Mouse (Mus musculus) heart, adult 8-10 months (tissue): Measurements from ENCODE around the gene 4930432K21Rik. TPM values are rescaled to one million over a fixed set of nuclear protein-coding genes. Genes with fewer than 3 reads are reported as not detected.
A peak's percentile ranks its signal among the peaks of the same experiment; 100 is the strongest.

Source experiments
- DNase-seq: peaks from one replicate; pipeline ENCODE4 v3.0.0; 2022; ENCODE audit warnings: low spot score
- total RNA-seq, 4 experiments: library from RNA; stranded (reverse); gene quantifications; 2 replicates each; pipeline ENCODE4 v1.2.4; 2022

4930432K21Rik gene
- total RNA-seq, 4 experiments from 2014 or later = 0.17 to 1.2 (median 0.31) TPM

DNA sequence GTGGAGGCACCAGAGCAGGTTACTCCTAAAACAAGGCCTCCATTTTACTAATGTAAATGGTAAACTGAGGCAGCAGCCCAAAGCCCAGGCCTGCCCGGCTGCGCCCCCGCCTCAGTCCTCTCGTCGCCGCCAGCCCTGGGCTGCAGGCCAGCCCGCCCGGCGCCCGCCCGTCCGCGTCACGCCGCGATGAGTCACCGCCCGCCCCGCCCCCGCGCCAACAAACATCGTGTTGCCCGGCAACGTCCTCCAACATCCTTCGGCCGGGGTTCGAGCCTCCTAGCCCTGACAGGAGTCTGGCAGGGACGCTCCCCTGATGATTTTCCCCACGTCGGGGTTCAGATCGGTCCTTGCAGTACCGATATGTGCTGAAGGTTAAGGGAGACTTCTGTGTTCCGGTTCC is 44.7 kb downstream of the 4930432K21Rik start:
- peak; percentile 87 for DNase-seq

GRCm38 (mm10) chr8:84193161-84193560 is 45.3 kb downstream of the 4930432K21Rik start:
- no peak for DNase-seq

DNA sequence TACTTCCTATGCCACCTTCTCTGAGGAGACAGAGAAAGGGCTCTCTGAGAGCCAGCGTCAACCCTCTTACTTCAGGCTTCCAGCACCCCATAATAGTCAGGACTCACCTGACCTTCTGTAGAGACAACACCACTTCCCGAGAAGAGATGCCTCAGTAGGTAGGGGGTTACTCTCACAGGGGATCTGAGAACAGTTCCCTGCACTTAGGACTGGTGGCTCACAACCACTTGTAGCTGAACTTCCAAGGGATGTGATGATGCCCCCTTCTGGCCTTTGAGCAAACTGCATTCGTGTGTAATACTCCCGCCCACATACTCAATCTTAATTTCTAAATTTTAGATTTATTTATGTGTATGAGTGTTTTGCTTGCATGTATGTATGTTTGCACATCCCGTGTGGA is 45.7 kb downstream of the 4930432K21Rik start:
- DNase-seq = no peak

- DNase-seq = no peak
Measured at GRCm38 (mm10) chr8:84194224-84194743, 46.5 kb downstream of the 4930432K21Rik start.

DNA sequence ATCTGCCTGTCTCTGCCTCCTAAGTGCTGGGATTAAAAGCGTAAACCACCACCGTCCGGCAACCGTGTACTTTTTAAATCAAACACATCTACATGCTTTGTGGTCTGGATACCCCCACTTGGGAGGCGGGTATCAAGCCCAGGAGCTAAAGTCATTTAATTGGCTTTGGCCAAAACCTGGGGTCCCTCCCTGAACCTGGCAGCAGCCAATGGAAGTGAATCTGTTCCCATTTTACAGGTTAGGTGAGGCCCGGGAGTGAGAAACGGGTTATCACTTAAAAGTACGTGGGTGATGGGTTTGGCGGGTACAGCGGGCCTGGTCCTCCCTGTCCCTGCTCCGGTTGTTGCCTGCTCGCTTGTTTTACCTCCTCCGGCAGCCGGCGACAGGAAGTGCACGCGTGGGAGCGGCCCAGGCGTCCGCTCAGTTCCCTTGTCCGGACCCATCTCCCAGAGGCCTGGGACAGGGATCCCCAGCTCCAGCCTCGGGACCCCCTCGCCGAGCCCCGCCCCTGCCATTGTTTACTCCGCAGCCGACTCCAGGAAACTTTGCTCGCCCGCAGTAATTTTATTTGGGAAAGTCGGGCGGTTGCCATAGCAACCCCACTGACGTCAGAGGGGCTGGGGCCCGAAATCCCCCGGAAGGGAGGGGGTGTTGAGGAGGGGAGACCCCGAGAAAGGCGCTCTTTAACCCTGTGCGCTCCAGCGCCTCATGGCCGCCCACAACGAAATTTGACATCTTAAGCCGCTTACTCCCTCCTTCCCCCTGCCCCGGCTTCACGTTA is 49.5 kb downstream of the 4930432K21Rik start:
- peak; percentile 96 for DNase-seq

DNA sequence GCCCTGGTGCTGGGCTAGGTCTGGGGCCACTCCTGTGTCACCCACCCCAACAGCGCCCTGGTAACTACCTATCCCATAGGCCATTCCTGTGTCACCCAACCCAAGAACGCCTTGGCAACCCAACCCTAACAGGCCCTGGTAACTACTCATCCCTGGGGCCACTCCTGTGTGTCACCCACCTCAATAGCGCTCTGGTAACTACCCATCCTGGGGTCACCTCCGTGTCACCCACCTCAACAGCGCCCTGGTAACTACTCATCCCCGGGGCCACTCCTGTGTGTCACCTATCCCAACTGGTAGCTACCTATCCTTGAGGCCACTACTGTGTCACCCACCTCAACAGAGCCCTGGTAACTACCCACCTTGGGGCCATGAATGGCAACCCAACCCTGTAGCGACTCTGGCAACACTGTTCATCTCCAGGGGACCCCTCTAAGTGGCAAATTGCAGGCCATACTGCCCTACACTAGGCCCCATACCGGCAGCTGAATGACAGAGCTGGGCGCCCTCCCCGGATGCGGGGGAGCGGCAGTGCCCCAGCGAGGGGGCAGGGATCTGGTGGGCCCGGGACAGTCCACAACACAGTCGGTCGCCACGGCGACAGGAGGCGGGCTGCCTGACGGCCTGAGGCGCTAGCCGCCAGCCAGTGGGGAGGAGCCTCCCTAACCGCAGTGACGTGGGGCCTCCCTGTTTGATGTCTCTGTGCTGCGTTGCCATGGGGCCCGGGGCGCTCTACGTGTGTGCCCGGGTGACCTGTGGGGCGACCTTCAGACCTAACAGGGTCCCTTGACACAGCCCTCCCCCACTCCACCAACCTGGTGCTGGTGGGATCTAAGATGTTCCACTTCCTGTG is 50.3 kb downstream of the 4930432K21Rik start:
- DNase-seq = peak; percentile 93

- no peak for DNase-seq
Measured at GRCm38 (mm10) chr8:84198871-84199270, 51.0 kb downstream of the 4930432K21Rik start.

GRCm38 (mm10) chr8:84199348-84200125 is 51.7 kb downstream of the 4930432K21Rik start:
- no peak for DNase-seq

DNA sequence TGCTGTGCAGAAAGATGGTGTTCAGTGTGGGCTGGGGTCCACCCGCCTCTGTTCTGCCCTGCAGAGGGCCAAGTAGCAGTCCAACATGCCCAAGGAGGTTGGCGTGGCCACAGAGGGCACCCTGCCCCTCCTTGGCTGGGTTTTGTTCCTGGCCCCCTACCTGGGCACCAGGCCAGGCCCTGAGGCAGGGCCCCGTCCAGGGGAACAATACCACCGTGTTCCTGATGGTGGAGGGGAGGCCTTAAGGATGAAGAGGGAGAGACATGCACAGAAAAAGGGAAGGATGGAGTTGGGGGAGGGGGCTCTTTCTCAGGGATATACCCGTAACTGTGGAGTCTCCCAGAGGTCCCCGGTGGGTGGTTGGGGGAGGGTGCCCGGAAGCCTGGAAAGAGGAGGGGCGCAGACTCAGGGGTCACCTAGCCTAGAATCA is 52.3 kb downstream of the 4930432K21Rik start:
- no peak for DNase-seq

DNA sequence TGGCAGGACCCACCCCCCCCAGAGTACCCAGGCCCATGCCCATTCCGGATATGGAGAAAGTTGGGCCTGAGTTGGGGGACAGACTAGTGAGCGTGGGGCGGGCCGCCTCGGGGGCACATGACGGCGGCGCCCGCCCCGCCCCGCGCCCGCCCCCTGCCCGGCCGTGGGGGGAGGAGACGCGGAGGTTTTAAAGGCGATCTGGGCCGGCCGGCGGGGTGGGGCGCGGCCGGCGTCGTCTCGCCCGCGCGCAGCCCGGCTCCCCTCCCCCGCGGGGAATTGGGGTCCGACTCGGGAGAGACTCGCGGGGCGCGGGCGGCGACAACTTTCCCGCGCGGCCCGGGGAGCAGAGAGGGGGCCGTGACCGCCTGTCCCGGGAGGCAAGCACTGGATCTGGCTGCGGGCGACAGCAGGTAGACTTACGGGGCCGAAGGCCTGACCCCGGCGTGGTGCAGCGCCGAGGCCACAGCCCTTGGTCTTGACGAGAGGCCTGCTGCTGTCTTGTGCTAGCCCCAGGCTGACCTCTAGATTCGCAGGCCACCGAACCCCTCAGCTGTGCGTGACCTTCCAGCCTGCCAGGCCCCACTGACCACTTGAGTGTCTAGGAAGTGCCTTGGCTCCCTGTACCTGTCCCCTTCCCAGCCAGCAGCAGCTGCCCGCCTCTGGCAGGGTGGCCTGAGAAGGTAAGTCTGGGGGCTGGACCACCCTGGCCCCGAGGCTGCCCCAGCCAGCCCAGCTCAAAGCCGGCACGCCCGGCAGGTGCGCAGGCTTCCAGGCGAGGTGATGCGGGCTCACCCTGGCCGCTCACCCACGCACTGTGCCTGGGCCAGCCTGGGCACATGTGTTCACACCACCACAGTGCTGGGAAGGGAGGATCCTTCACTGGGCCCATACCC is 53.1 kb downstream of the 4930432K21Rik start:
- DNase-seq = peak; percentile 87

DNA sequence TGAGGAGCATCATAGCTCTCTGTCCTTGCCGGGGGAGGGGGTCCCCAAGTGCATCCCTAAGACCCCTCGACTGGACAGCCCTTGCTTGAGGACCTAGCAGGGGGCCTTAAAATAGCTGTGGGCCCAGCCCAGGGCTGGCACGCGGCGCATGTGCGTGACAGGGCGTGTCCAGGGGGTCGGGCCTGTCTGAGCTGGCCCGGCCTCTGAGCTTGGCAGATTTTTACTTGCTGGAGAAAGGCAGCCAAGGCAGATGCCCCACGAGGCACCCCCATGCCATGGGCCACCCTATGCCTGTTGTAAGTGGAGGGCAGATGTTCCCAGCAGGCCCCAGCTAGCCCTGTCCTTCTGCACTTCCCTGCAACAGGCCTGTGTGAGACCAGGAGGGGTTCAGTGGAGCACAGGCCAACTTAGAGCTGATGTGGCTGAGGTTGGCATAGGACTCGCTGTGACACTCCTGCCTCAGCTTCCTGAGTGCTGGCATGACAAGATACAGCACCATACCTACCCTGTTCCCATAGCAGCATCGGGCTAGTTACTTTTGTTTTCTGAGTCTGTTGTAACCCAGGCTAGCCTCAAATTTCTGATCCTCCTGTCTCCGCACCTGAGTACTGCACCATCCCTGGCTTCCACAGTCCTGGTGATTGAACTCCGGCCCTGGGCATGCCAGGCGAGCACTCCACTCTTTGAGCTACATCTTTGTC is 53.9 kb downstream of the 4930432K21Rik start:
- peak; percentile 89 for DNase-seq

DNA sequence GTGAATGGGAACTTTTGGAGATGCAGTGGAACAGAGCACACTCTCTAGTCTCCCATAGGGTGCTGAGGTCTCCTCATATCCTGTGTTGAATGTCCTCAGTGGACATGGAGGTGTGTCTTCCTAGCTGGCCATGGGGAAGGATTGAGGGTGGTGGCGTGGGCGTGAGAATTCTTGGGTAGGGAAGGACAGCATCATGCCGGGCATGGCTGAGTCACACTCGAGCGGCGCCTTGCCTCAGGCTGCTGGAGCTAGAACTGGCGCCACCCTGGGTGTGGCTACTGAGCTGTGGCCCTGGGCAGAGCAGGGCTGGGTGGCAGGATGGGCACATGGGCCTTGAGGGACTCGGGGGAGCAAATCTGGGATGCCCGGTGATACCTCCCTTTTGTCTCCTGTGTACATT is 54.6 kb downstream of the 4930432K21Rik start:
- DNase-seq = peak; percentile 71

- DNase-seq = peak; percentile 90
Measured at GRCm38 (mm10) chr8:84202938-84203917, 55.4 kb downstream of the 4930432K21Rik start.

DNA sequence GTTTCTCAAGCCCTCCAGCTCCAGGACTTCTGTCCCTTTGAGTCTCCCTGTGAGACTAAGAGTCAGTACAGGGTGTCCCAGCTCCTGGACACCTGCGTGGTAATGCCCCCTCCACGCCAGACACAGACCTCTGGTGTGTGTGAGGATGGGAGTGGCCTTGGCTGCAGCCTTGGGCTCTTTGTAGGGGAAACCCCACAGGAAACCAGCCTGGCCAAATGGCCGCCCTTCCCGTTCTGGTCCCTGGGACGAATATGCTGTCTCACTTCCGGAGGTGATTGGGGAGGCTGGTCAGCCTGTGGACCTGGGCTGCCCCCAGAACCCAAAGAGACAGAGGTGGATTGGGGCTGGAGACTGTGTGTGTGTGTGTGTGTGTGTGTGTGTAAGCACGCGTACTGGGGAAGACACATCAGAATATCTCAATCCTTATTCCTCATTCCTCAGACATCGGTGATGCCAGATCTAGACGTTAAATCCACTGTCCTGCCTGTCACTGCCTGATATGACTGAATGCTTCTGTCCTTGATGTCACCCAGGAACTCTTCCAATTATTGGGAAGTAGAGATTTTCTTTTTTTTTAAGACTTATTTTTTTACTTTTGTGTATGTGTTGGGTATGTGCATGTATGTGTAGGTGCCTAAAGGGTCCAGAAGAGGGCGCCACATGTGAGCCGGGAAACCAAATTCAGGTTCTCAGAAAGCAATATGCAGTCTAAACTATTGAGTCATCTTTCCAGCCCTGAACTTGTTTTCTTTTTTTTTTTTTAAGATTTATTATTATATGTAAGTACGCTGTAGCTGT is 56.3 kb downstream of the 4930432K21Rik start:
- DNase-seq = peak; percentile 93

- no peak for DNase-seq
Measured at GRCm38 (mm10) chr8:84205073-84205472, 57.2 kb downstream of the 4930432K21Rik start.

GRCm38 (mm10) chr8:84206666-84207065 is 58.8 kb downstream of the 4930432K21Rik start:
- no peak for DNase-seq

- peak; percentile 83 for DNase-seq
Measured at GRCm38 (mm10) chr8:84207811-84208210, 60.0 kb downstream of the 4930432K21Rik start.
